Mouse (Mus musculus) thymus, postnatal 0 days (tissue): ENCODE data around the gene Them5. TPM values are rescaled to one million over a fixed set of nuclear protein-coding genes. Genes with fewer than 3 reads are reported as not detected.

Source experiments
- DNase-seq: peaks from one replicate; pipeline ENCODE4 v3.0.0-alpha.2; 2015; ENCODE audit warnings: low spot score
- polyA plus RNA-seq: library from polyadenylated mRNA; unstranded; fragments of >200 nt; fragmentation: Nextera tagmentation; extraction: Ambion mirVana; gene quantifications from 2 replicates; pipeline ENCODE4 v1.2.1, GENCODE M21; 2015

The Them5 gene
- polyA plus RNA-seq: 0.27 and 0.47 TPM in 2 replicates

DNA sequence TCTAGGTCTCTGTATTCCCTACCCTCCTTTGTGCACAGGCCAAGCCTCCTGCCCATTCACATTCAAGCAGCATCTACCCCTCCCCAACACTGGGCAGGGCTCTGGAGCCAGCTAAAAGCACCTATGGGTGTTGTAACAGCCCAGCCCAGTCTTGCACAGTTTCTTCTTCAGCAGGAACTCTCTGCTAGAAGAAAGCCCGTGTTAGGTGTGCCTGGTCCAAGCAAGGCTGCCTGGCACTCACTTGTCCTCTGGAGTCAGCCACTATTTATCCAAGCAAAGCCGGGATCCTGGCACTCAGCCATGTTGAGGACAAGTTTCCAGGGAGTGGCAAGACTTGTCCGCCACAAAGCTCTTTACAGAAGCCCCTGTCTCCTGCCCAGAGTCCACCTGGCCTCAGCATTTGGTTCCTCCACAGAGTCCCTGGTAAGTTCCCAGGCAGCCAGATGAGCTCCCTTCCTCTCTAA lies at the start of gene Them5:
Gene Them5 (plus strand): TSS at position 141 of the 464 bp plus-strand sequence.
- no peak for DNase-seq

DNA sequence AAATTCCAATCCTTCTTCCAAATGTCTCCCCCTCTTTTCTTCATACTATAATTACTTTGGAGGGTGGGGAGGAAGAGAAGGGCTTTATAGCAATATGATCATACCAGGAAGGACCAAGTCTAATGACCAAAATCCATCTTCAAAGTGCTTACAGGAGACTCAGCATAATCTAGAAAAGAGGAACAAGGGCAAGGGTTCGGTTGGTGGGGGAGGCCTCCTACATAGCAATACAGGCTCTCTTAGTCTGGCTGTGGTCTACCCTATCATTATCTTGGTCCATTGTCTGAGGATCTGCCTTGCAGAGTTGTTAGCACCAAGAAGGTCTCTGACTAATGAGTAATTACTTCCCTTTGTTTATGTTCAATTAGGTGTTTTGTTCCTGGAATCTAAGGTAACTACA lies 36.4 kb upstream of the Them5 start:
- no peak for DNase-seq

DNA sequence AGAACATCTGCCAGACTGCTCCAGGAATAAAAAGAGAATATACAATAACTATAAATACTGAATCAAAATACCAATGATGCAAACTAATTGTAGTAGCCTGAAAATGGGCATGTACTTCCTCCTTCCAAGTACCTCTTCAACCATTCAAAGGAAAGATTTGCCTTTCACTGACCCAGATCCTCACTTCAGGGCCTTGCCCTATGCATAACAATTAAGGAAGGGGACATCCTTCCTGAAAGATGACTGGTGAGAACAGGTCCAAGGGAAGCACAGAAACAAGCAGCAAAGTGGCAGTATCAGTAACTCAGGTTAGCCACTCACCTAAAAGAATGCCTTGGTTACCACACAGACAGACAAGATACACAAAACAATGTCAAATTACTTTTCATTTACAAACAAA lies 34.9 kb upstream of the Them5 start:
- no peak for DNase-seq

DNA sequence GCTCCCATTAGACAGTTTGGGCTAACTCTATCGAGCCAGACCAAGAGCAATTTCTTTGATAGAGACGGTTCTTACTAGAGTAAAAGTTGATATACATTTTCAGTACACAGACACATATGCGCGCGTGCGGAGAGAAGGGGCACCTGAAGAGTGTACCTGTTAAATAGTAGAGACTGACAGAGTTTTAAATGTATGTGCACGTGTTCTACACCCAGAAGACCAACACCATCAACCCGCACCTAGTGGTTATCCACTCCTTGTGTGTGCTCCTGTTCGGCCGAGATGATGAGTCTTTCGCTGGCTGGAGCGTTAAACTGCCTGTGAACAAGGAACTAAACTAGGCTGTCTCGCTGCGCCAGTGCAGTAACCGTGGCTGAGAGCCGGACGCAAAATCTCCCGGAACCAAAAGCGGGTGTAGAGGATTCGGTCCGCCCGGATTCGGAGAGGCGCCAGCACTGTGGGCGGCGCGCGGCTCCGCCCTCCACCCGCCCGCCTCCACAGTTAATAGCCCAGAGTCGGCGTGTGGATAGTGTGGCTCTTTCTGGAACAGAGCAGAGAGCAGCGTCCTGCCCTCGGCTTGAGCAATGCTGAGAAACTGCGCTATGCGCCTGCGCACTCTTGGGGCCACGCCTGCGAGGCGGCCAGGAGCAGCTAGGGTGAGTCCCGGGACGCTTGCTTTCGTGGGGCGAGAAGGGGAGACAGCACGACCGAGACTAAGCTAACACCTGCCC lies 32.1 kb upstream of the Them5 start, which contains the start of gene Them4:
Gene Them4 (plus strand): TSS at position 457 of the 731 bp plus-strand sequence.
- peak; percentile 88 for DNase-seq

DNA sequence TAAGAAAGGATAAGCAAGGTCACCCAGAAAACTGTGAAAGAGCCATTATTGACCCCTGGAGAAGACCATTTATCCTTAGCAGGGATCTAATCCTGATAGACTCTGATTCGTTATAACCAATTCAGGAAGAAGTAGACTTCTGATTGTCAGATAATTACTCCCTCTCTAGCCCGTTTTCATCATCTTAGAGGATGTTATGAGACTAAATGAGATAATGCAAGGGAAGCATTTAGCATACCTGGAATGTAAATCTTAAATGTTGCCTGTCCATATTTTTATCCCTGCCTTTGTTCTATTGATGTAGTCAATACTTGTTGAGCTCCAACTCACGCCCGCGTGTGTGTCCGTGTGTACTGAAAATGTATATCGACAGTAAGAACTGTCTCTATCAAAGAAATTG lies 31.4 kb upstream of the Them5 start:
- DNase-seq: no peak

DNA sequence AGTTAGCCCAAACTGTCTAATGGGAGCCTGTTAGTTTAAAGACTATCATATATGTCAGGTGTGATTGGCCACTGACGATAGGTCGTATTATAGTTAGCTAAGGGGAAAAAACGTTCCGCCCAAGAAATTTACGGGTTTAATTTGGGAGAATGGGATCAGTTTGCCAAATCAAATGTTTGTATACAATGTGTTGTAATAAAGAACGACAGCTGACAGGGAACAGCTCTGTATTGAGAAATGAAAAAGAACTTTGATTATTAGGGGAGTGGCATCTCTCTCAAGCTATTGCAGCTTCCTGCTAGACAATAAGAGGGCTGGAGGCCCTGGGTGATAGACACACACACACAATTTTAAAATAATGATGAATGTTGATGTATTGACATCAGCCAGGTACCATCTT lies 31.0 kb upstream of the Them5 start:
- DNase-seq: no peak

DNA sequence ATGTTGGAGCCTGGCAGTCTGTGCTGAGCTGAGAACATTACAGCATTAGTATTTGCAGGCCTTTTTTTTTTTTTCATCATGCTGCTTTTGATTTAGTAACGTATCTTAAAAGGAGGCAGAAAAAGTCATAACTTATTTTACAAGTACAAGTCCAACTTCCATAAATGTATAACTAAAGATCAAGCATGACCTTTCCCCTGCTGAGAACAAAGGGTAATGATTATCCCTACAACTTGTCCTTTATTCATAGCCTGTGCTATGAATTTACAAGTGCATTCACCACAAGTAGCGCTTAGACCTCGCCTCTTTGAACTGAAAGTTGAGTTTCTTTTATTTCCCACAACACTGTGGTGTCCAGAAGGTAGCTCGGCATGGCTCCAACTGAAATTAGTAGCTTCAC lies 30.5 kb upstream of the Them5 start:
- DNase-seq: no peak

DNA sequence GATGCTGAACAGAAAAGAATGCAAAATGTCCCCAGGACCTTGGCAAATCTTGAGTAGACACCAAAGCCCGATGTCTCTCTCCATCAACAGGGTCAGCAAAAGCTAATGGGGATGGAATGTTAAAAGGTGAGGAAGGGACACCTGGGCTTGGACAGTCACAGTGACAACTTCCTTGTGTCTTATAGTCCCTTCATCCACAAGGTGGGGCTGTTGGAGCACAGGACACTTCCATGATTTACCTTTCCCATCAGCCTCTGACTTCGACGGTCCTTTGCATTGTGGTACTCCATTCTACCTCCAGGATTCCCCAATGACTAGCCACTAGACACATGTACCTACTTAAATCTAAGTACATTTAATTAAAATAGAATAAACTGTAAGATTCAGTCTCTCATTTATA lies 13.2 kb upstream of the Them5 start:
- DNase-seq: peak; percentile 27

DNA sequence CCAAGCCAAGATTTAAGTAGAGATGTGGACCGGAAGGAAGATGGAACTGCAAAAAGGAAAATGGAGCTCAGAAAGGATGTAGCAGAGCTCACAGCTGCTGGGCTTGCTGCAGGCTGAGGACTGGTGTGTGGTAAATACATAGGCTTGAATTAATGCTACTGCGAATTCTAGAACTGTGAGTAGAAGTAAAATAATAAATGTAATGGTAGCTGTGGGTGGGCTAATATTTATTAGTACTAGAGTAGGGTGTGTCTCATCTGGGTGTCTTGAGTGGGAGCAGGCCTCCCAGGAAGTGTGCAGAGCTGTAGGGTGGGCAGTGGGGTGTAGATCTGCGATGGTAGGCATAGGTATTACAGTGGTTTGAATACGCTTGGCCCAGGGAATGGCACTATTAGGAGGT lies 7.5 kb upstream of the Them5 start:
- no peak for DNase-seq

DNA sequence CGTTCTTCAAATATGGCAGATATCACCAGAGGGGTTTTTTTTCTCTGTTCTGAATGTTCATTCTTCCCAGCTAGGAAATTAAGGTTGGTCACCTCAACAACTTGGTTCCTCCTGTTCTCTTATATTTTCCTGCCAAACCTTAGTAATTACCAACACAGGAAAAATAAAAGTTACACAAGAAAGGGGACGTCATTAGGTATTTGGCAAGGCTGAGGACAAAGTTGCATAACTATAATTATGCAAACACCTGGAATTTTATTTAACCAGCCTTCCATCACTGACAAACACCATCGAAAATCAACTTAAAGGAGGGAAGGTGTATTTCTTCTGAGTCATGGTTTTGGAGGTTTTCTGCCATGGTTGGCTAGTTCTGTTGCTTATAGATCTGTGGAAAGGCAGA lies 3.4 kb upstream of the Them5 start:
- no peak for DNase-seq

DNA sequence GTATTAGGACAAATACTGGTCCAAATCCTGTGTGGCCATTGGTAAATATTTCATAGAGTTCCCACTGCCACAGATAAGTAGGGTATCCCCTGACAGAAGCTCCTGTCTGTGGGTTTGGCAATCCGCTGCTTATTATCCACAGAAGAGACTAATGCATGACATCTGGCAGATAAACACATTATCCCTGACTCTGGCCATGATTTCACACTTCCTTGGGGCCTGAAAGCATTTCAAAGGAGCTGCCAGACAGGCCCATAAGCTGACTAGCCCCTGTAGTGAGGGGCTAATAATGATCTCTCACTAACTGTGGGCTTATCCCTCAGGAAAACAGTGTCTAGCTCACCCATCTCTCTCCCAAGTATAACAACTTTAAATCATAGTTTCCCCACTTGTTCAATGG lies 653 bp downstream of the Them5 start:
- no peak for DNase-seq

DNA sequence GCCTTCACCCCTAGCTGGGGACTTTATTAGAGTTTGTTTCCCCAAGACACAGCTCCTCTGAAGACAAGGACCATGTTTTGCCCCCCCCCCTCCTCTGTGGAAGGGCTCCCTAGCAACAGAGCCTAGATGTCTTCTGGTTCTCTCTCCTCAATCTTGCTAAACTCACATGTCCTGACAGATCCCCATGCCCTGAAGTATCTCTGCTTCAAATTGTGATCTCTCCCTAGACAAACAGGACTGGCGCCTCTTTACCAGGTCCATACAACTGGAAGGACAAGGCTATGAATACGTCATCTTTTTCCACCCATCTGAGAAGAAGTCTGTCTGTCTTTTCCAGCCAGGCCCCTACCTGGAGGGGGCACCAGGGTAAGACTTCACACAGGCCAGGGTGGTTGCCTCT lies 2.3 kb downstream of the Them5 start:
- no peak for DNase-seq

DNA sequence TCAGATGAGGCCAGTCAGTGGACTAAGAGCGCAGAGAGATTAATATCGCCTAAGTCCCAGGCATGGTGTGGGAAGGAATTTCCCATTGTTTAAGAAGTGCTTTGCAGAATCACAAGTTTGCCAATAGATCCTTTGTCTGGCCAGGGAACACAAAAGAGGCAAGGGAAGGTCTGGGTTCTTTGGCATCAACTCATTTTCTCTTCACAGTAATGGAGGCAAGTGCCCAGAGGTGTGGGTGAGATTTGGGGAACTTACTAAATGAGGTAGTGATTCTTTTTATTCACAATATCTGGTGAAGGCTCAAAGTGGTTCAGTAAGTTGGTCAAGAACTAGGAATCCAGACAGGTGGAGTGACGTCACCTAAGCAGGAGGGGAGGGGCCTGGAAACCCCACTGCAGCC lies 3.0 kb downstream of the Them5 start:
- no peak for DNase-seq

DNA sequence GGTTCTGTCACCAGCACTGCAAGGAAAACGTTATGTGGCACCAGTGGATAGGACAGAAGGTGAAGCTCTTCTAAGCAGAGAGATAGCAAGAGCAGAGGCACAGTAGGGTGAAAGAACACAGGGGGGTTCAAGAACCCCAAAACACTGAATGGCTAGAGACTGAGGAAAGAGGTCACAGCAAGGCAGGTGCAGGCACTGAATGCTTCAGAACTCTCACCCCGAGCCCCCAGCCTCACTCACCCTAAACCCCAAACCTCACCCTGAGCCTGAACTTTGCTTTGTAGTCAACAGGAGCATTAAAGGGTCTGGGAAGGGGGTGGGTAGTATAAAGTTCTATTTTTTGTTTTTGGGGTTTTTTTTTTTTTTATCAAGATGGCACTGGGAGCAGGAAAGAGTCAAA lies 6.2 kb downstream of the Them5 start:
- peak; percentile 56 for DNase-seq

DNA sequence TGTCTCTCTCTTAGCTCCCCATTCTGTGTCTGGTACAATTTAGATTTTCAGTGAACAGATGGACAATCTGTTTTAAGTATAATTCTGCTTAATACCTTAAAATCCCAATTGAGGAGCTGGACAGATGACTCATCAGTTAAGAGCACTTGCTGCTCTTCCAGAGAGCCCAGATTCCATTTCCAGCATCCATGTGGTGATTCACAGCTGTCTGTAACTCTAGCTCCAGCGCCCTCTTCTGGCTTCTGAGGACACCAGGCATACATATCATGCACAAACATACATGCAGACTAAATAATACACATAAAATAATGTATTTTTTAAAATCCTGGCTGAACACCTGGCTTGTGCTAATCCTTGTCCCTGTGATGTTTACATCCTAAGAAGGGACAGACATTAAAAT lies 18.9 kb downstream of the Them5 start:
- peak; percentile 32 for DNase-seq

DNA sequence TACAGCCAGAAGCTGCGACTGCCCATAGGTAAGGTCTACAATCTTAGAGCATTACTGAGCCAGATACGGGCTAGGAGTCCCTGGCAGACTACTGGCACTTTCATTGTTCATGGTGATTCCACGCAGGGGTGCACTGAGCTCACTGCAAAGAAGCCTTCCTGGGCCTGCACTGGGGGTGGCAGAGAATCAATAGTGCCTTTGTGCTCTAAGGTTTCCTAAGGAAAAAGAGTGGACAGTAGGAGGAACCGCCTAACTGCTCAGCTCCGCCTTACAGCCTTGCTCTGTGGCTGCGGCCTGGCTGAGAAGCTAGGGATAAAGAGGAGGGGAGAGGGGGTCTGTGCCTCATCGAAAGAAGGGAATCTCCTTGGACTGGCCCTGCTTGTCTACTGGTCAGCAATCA lies 20.2 kb downstream of the Them5 start, which contains the start of gene C2cd4d:
Gene C2cd4d (plus strand): TSS at position 301 of the 400 bp plus-strand sequence.
- no peak for DNase-seq

DNA sequence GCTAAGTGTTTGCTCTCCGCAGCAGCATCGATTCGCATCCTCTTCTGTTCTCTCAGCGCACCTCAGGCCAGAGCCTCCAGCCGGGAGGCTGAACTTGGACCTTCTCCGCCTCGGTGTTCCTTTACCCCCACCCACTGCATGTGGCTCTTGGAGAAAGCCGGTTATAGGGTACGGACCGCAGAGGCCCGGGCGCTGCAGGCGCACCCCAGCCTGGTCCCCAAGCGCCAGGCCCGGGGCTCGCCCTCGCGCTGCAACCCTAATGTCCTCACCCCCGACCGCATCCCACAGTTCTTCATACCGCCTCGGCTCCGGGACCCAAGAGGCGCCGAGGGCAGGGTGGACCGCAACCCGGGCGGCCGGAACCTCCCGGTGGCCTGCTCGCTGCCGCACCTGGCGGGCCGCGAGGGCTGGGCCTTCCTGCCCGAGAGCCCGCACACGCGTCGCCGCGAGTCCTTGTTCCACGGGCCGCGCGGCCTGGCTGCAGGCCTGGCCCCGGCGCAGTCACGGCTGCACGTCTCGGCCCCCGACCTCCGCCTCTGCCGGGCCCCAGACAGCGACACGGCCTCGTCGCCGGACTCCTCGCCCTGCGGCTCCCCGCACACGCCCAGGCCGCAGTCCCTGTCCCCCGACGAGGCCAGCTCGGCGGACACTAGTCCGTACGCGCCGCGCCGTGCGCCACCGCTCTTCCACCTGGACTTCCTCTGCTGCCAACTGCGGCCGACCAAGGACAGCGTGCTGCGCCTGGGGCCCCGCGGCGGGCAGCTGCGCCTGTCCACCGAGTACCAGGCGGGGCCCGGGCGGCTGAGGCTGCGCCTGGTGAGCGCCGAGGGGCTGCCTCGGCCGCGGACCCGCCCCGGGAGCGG lies 21.6 kb downstream of the Them5 start:
- DNase-seq: peak; percentile 14

DNA sequence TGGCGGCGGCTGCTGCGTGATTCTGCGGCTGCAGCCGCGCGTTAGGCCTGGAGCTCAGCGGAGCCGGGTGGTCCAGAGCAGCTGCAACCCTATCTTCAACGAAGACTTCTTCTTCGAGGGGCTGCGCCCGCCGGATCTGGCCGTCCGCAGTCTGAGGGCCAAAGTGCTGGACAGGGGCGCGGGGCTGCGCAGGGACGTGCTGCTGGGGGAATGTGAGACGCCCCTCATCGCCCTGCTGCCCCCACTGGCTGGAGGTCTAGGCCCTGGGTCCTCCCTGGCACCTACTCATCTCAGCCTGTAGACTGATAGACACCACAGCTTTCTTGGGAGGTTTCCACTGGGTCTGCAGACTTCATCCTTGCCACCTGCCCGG lies 22.2 kb downstream of the Them5 start:
- DNase-seq: no peak

DNA sequence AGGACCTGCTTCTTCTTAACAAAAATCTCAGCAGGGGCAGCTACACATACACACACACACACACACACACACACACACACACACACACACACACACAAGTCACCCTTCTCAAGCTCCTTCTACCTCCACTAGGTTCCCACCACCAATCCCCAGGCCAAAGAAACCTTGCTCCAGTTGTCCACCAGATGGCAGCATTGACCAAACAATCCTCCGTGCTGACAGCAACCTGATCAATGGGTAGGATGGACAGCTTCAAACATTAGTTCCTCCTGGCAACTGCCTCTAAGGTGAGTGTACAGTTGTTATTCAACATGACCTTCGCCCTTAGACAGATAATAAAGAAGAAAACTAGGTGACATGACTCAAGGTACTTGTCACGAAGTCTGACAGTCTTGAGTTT lies 24.9 kb downstream of the Them5 start:
- DNase-seq: peak; percentile 87

DNA sequence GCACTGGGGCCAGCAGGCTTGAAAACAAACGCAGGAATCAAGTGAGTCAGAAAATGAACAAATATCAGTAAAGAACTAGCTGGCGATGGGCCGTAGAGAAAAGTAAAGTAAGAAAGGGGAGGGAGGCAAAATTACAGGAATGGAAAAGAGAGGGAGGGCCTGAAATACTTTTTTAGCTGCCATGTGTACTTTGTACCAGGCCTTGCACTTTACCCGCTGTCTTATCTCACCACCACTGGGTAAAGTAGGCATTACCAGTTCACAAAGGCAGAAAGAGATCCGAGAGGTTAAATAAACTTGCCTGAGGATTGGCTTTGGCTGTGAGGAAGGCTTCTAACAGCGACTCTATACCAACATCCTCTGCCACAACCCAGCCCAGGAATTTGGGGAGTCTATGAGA lies 25.6 kb downstream of the Them5 start:
- no peak for DNase-seq

DNA sequence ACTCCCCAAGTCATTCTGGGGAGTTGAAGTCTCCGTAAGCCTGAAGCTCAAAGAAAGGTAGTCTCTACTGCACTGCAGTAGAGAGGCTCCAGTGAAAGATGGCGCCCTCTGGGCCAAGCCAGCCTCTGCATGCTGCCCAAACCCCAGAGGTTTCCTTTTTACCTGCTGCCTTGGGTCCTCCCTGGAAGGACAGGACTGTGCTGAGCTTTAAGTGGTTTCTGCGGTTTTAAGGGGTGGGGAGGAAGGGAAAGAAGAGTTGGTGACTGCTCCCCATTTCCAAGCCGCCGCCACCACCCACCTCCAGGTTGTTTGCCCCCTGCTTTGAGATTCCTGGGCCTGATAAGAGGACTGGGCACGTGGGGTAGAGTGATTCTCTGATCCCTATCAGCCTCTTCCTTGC lies 26.7 kb downstream of the Them5 start:
- DNase-seq: no peak

DNA sequence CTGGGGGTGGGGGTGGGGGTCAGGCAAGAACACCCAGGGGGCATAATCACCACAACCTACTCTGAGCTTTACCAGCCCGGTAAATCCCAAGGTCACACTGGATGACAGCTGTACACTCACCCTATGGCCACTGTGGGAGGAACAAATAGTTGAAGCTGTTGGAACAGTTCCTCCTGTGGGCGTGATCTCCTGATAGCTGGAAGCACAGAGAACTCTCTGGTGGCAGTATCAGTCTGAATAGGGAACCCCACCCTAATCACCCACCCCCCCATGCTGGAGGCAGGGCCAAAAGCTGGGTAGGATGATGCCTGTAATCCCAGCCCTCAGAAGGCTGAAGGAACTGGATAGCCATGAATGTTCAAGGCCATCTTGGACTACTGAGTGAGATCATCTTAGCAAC lies 27.8 kb downstream of the Them5 start:
- DNase-seq: no peak

DNA sequence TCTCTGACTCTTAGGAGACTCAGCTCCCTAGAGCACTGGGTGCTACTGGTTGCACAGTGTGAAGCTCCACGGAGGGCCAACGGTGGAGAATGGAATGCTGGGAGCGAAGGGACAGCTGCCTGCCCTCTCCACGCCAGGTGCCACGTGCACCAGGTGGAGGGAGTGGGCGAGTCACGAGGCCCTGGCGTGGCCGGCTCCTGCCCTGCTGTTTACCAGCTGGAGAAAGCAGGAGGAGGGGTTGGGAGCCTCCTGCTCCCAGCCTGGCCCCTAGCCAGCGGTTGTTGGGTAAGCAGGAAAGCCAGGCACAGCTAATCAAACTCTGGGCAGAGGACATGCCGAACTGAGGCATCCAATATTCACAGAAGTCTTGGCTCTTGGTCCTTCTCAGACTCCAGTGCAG lies 29.7 kb downstream of the Them5 start:
- no peak for DNase-seq
